Mouse (Mus musculus): Measurements from ENCODE around the gene Nr1h4. TPM values are rescaled to one million over a fixed set of nuclear protein-coding genes. Genes with fewer than 3 reads are reported as not detected.

Nr1h4 gene
- polyA plus RNA-seq (2014; fragmentation: Illumina TruSeq; extraction: RNeasy Lipid Tissue Mini Kit (QIAGEN cat#74804); ENCODE audit: low replicate concordance): 40.9 TPM

GRCm38 (mm10) chr10:89532929-89533727 lies at the start of gene Nr1h4:
Nr1h4 (minus strand) TSS chr10:89533585.

DNA sequence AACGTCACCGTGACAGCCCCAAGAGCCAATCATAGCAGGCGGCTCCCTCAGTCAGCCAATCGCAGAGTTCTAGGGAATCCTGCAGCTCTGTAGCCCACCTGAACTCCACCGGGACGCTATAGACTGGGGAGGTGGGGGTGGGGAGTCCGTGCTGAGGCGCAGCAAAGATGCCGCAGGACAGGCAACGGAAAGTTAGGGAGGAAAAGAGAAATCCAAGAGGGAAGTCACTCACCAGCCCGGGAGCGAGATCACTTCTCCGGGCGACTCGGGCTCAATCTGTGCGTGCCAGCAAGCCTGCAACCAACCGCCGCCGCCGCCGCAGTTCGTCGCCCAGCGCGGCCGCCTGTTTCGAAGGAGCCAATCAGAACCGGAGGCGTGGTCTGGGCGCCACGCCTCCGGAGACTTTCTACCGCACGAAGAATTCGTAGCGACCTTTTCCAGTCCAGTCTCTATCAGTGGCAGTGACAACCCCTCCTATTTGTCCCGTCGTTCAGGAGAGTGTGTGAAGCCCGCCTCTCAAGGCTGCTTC lies 89.7 kb downstream of the Nr1h4 start, which contains the start of gene Gas2l3:
TSS of gene Gas2l3 (minus strand) at position 345 of the 529 bp plus-strand sequence.

Other genes with a start within 250 kb of the Nr1h4 start
- not detected for gene Ano4, start 188.8 kb downstream of the Nr1h4 start, polyA plus RNA-seq (2014; fragmentation: Illumina TruSeq; extraction: RNeasy Lipid Tissue Mini Kit (QIAGEN cat#74804); ENCODE audit: low replicate concordance)
- gene Gas2l3, start 89.6 kb downstream of the Nr1h4 start, polyA plus RNA-seq (2014; fragmentation: Illumina TruSeq; extraction: RNeasy Lipid Tissue Mini Kit (QIAGEN cat#74804); ENCODE audit: low replicate concordance): 5.3 TPM
- gene Slc17a8, start 87.7 kb upstream of the Nr1h4 start, polyA plus RNA-seq (2014; fragmentation: Illumina TruSeq; extraction: RNeasy Lipid Tissue Mini Kit (QIAGEN cat#74804); ENCODE audit: low replicate concordance): 0.26 TPM
- 91.7 TPM for gene Scyl2, start 152.7 kb upstream of the Nr1h4 start, polyA plus RNA-seq (2014; fragmentation: Illumina TruSeq; extraction: RNeasy Lipid Tissue Mini Kit (QIAGEN cat#74804); ENCODE audit: low replicate concordance)
- gene Actr6, start 198.7 kb upstream of the Nr1h4 start, polyA plus RNA-seq (2014; fragmentation: Illumina TruSeq; extraction: RNeasy Lipid Tissue Mini Kit (QIAGEN cat#74804); ENCODE audit: low replicate concordance): 13.7 TPM
- 37.6 TPM for gene Uhrf1bp1l, start 211.4 kb upstream of the Nr1h4 start, polyA plus RNA-seq (2014; fragmentation: Illumina TruSeq; extraction: RNeasy Lipid Tissue Mini Kit (QIAGEN cat#74804); ENCODE audit: low replicate concordance)

All from small intestine, adult 10 weeks (tissue).